Mouse (Mus musculus) skeletal muscle tissue, adult 2 months (tissue): ENCODE data around the gene Ugt1a6a.

Experiments used
- DNase-seq: peaks from one replicate; pipeline ENCODE4 v3.0.0-alpha.2; 2012; ENCODE audit warnings: low read depth, low spot score

The Ugt1a6a gene

GRCm38 (mm10) chr1:88228121-88228520, 93.5 kb downstream of the Ugt1a6a start:
- no peak for DNase-seq

DNA sequence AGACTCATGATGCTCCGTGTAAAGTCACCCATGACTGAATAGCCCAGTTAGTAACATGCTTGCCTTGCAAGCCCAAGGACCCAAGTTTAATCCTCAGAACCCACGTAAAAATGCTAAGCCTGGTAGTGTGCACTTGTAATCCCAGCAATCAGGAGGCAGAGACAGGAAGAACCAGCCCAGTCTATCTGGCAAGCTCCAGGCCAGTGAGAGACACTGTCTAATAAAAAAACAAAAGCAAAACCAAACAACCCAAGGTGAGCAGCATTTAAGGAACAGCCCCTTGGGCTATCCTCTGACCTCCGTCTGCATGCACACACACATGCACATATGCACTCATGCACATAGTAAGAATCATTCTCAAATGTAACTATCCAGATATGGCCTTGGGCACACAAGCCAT, 95.0 kb downstream of the Ugt1a6a start:
- DNase-seq = no peak

DNA sequence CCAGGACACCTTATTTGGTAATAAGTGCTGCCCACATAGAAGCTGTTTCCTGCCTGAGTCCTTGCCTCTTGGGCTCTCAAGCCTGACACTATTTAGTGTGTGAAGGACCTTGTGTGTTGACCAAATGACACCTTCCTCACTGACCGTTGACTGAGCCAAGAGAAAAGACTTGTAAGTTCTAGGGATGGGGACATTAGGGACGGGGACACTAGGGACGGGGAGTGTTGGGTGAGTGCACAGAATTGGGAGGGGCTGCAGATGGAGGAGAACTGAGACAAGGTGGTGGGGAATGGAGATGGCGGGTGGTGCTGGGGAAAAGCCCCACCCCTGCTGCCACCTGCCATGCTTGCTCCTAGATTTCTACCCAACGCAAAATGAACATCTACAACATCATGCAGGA, 95.4 kb downstream of the Ugt1a6a start:
- DNase-seq = no peak

DNA sequence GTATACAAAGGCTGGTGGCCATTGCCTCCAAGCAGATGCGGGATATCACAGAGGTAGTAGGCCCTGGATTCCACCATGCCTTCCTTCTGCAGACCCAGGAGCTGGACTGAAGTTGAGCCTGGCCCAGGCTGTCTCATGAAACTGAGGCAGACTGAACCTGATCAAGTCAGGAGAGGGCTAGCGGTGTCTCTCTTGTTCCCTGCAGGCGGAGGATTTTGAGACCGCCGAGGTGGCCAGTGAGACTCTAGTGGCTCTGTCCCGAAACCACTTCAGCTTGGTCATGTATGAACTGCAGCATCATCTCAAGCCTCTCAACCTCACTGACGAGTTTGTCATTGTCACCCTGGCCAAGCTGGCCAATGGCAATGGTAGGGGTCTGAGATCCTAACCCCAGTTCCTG, 95.8 kb downstream of the Ugt1a6a start:
- no peak for DNase-seq

GRCm38 (mm10) chr1:88230981-88231802, 96.6 kb downstream of the Ugt1a6a start:
- no peak for DNase-seq

DNA sequence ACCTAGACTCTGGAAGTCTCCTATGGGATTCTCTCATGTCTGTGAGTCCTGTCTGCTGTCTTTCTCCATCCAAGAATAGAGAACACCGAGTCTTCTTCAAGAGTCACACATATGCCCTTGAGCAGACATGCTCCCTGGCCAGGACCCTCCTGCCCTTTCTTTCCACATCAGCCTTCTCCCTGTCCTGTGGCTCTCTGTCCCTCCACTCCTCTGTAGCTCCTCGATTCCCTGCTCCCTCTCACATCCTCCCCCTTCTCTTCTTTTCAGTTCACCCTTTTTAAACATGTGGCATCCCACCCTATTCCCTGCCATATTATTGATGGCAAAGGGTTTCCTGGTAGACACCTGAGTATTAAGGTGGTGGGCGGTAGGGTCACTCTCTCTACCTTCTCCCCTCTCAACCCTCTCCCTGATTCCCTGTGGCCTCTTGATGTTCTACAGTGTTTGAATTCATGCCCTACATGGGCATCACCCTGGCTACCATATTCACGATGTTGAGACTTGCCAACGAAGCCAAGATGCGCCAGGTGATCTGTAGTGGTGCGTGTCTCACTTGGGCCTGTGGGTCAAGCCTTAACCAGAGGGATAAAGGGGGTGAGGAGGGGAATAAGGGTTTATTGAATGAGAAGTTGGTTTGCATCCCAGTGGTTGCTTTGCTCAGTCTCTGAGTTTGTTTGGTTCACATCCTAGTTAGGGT, 97.3 kb downstream of the Ugt1a6a start:
- DNase-seq = no peak

GRCm38 (mm10) chr1:88232664-88233380, 98.2 kb downstream of the Ugt1a6a start:
- no peak for DNase-seq

DNA sequence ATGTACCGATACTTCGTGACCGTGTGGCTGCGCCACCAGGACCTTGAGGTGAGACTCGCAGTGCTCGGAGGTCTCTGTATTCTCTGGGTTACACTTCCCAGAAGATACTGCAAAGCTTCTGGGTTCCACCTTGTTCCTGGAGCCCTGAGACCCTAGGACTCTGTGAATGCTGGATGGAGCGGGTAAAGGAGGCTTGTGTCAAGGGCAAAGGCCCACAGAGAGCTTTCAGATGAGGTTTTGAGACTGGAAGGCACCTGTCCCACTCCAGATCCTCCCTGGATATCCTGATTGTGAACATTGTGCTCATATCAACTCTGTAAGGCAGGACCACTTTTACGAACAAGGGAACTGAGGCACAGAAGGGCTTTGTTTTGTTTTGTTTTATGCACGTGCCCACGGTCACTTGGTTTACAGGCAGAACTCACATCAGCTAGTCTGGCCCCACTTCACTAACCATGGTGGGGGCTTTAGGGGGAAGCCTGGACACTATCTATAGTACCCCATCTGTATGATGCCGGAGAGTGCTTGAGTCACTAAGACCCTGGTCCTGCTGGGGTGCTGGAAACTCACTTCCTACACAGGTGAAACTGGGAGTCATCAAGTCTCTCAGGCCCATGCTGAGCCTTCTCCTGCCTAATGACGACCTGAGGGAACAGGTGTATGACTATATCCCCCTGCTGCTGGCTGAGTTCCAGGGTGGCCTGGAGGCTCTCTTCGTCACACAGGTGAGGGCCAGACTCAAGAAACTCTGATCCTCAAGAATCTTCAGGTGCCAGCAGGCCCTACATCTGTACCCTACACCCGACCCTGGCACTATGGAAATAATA, 99.0 kb downstream of the Ugt1a6a start:
- DNase-seq = no peak

- no peak for DNase-seq
These were observed 99.6 kb downstream of the Ugt1a6a start for GRCm38 (mm10) chr1:88234248-88234610.

GRCm38 (mm10) chr1:88234646-88235045, 100.0 kb downstream of the Ugt1a6a start:
- DNase-seq = no peak

DNA sequence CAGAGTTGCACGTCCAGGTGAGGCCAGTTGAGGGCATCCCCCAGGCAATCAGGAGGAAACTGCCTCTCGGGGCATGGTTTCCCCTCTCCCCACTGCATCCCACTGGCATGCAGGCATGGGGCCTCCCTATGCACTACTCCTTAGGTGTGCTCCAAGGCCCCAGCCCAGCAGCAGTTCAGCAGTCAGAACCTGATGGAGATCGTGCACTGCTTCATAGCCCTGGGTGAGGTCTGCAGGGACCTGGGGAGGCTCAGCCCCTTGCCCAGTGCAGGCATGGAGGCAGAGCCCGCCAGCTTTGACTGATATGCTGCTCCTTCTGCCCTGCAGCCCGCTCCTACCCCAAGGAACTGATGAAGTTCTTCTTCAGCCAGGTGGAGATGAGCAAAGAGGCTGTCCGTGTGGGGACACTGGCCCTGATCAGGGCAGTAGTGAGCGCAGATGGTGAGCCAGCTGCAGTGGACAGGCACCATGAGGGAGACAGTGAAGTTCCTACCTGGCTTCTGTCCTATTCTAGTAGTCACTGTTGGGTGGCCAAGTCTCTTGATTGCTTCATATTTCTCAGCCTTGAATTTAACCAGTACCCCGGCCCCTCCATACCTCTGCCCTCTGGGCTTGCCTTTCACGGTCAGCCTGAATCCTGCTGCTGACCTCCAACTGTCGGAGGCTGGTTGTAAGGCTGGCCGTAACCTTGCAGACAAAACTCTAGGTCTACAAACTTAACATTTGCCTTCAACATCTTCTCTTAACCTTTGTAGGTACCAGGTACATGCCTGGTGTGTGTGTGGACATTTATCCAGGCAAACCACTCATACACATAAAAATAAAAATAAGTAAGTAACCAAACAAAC, 100.7 kb downstream of the Ugt1a6a start:
- no peak for DNase-seq

GRCm38 (mm10) chr1:88235894-88236415, 101.3 kb downstream of the Ugt1a6a start:
- no peak for DNase-seq

DNA sequence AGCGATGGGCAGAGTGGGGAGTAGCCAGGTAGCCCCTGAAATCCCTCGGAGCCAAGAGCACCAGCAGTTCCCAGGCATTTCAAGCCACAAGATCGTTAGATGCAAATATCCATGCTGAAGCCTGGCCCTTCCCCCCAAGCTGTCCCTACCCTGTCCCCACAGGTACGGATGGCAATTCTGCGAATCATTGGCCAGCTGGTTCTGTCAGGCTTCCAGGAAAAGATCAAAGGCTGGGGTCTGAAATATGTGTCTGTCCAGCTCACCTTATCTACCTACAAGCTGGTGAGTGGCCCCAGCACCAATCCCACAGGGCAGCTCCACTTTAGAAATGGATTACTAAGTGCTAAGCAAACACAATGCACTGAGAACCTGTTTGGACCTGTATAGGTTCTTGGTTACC, 102.7 kb downstream of the Ugt1a6a start:
- DNase-seq = no peak

DNA sequence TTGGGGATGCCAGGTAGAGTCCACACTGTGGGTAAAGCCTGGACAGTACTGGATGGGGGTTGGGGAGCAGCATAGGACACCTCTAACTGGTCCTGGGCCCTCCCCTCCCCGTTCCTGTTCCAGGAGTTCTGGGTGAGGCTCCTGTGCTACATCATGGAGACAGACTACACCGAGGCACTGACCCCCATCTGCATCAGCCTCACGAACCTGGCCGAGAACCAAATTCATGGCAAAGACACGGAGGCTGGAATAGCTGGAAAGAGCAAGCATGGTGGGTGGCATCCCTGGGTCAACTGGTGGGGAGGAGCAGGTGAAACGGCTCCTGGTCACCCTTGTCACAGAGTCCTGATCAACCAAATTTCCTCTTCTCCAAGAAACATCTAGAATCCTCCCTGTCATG, 104.2 kb downstream of the Ugt1a6a start:
- no peak for DNase-seq

GRCm38 (mm10) chr1:88240072-88240471, 105.5 kb downstream of the Ugt1a6a start:
- no peak for DNase-seq

GRCm38 (mm10) chr1:88240579-88240978, 106.0 kb downstream of the Ugt1a6a start:
- no peak for DNase-seq

GRCm38 (mm10) chr1:88243861-88244260, 109.3 kb downstream of the Ugt1a6a start:
- no peak for DNase-seq

- no peak for DNase-seq
These were observed 111.3 kb downstream of the Ugt1a6a start for GRCm38 (mm10) chr1:88245881-88246280.

GRCm38 (mm10) chr1:88246386-88246785, 111.8 kb downstream of the Ugt1a6a start:
- DNase-seq = no peak

DNA sequence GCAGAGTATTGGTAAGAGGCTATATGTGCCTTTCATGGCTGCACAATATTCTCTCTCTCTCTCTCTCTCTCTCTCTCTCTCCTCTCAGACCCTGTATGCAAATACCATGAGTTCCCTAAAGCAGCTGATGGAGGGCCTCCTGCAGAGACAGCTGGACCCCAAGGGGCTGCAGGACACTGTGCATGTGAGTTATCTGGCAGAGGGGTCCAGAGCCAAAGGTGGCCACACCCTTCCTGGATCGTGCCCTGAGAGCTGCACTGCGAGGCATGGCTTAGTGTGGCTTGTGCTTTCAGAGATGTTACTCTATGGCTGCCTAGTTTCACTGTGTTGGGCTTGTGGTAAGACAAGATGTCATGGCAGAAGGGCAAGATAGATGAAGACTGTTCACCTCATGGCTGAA, 113.1 kb downstream of the Ugt1a6a start:
- DNase-seq = no peak
